Mouse (Mus musculus) myocyte (in vitro differentiated cells): ENCODE data around the gene Gm17359.

Experiments used
- E2F4 ChIP-seq: IDR thresholded peaks from one replicate; pipeline ENCODE4 v1.6.1; 2011; ENCODE audit warnings: mild to moderate bottlenecking, control low read depth, moderate library complexity; ENCODE audit not compliant: insufficient read depth
- MYOG ChIP-seq, 3 experiments: IDR thresholded peaks; one replicate each; pipeline ENCODE4 v1.6.1; 2011; ENCODE audit warnings: control low read depth in 2 of 3, low read depth in 2 of 3, mild to moderate bottlenecking in 2 of 3; ENCODE audit not compliant: insufficient read length in 2 of 3, control insufficient read depth in 1 of 3, insufficient read depth in 1 of 3
- POLR2A ChIP-seq: IDR thresholded peaks from one replicate; pipeline ENCODE4 v1.6.1; 2011; ENCODE audit warnings: low read depth, mild to moderate bottlenecking, control low read depth, moderate library complexity; ENCODE audit not compliant: insufficient read length
- USF1 ChIP-seq: IDR thresholded peaks from one replicate; pipeline ENCODE4 v1.6.1; 2011; ENCODE audit warnings: low read depth, mild to moderate bottlenecking, control low read depth, moderate library complexity

GRCm38 (mm10) chr3:79378086-79378485, 41.6 kb downstream of the Gm17359 start:
- no peak for TF ChIP-seq POLR2A
- no peak for TF ChIP-seq MYOG (IDR thresholded peaks at IDR 0.05; ENCODE audit: control insufficient read depth in 1 of 3, insufficient read depth in 1 of 3, insufficient read length in 2 of 3, low read depth in 2 of 3)
- no peak for TF ChIP-seq E2F4
- TF ChIP-seq USF1: no peak
